ENCODE assay signal across 16 mouse cellular contexts in the genomic region with DNA sequence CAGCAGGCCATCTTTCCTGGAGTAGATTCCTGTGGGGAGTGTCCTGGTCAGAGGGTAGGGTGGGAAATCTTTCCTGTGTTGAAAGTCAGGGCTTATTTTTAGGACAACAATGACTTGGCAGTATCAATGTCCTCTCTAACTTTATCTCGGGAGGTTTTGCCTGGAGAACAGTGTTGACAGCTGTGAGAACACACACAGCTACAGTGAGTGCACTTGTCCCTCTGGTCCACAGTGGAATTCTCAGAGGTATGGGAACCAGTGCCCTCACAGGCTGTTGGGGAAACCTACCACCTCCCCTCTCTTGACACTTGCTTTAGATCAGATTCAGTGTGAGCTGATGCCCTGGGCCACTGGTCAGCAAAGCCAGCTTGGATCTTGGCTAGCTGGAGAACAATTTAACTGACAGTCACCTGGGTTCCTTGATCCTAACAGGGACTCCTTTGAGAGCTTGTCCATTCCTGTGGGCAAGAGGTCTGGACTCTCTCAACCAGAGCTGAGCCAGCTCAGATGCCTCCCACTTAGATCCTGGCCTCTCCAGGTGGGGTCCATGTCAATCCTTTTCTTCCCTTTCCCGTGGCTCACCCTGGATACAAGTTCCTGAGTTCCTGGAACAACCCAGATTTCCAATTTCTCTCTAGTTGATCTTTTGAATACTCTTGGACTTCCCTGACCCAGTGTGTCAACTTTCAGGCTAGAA.
DNase-seq lines count a peak whose midpoint lies in the region; ATAC-seq and TF ChIP-seq lines count a peak whose summit lies in the region.
"Had no signal": no experiment of that assay in that cellular context is flagged by ENCODE, and none has a peak within 500 bp of the region (broad histone marks: within the 10 kb centered on the region; RNA-seq: fewer than 3 reads in every experiment).

No protein-coding gene starts in this region.

- H3K9me3 ChIP-seq in heart, postnatal 0 days (replicated peaks; ENCODE audit: control insufficient read depth, low read length): no peaks in the 10 kb centered on the region
- H3K9me3 ChIP-seq in lung, postnatal 0 days (ENCODE audit: low read length): no peaks in the 10 kb centered on the region
- H3K9me3 ChIP-seq: embryonic facial prominence, embryonic 13.5 days; limb, embryonic 10.5 days; neural tube, embryonic 13.5 days had no signal

- TF ChIP-seq CTCF in heart, postnatal 0 days (IDR thresholded peaks at IDR 0.05; ENCODE audit: low read depth): no peak
- TF ChIP-seq CTCF in lung, postnatal 0 days (IDR thresholded peaks at IDR 0.05): no peak

- intact Hi-C loops in left cerebral cortex, postnatal 25 days (cut with DNase I): loop anchor here (2.0 kb wide), 1 partner anchor 19 kb away; no protein-coding TSS in a partner anchor

- peak overlapping the region; percentile 80 for H3K27ac ChIP-seq in heart, postnatal 0 days (ENCODE audit: low read depth)
- peak overlapping the region; percentile 76 for H3K27ac ChIP-seq in lung, postnatal 0 days (ENCODE audit: low read length)
- H3K27ac ChIP-seq: embryonic facial prominence, embryonic 13.5 days; limb, embryonic 10.5 days; neural tube, embryonic 13.5 days had no signal

- H3K4me2 ChIP-seq in heart, postnatal 0 days (ENCODE audit: low read depth, low read length): no peak overlapping the region
- H3K4me2 ChIP-seq in lung, postnatal 0 days (replicated peaks; ENCODE audit: low read depth, low read length): no peak overlapping the region
- H3K4me2 ChIP-seq: embryonic facial prominence, embryonic 13.5 days; midbrain, embryonic 11.5 days; neural tube, embryonic 13.5 days had no signal

- WGBS in heart, postnatal 0 days: 9% methylated on average over 2 of the region's 2 CpGs
- 20% methylated on average over 2 of the region's 2 CpGs for WGBS in lung, postnatal 0 days

- H3K9ac ChIP-seq in heart, postnatal 0 days (replicated peaks; ENCODE audit: low read depth, low read length): no peak overlapping the region
- H3K9ac ChIP-seq in lung, postnatal 0 days (replicated peaks; ENCODE audit: low read depth): no peak overlapping the region
- H3K9ac ChIP-seq: embryonic facial prominence, embryonic 13.5 days; neural tube, embryonic 13.5 days had no signal

- H3K27me3 ChIP-seq in heart, postnatal 0 days (ENCODE audit: control insufficient read depth, insufficient read depth, low read length): no peaks in the 10 kb centered on the region
- H3K27me3 ChIP-seq in lung, postnatal 0 days (replicated peaks; ENCODE audit: insufficient read depth, low read length): no peaks in the 10 kb centered on the region
- H3K27me3 ChIP-seq: embryonic facial prominence, embryonic 13.5 days; neural tube, embryonic 13.5 days had no signal

- H3K4me1 ChIP-seq in heart, postnatal 0 days (ENCODE audit: control insufficient read depth, insufficient read depth): peaks cover 26% of the 10 kb centered on the region
- H3K4me1 ChIP-seq in lung, postnatal 0 days (ENCODE audit: insufficient read depth, low read depth, low read length): peaks cover 4% of the 10 kb centered on the region; the same call in 1 of the 2 replicates
- H3K4me1 ChIP-seq: neural tube, embryonic 13.5 days had no signal

- no peaks in the 10 kb centered on the region for H3K36me3 ChIP-seq in heart, postnatal 0 days (replicated peaks; ENCODE audit: control insufficient read depth, insufficient read depth, low read length)
- H3K36me3 ChIP-seq in lung, postnatal 0 days (ENCODE audit: insufficient read depth, low read length): no peaks in the 10 kb centered on the region
- H3K36me3 ChIP-seq: embryonic facial prominence, embryonic 13.5 days; limb, embryonic 10.5 days; neural tube, embryonic 13.5 days had no signal

- peak; percentile 94 for TF ChIP-seq EP300 in heart, postnatal 0 days (IDR thresholded peaks at IDR 0.05; ENCODE audit: low read depth)
- peak; percentile 93 for TF ChIP-seq EP300 in lung, postnatal 0 days (IDR thresholded peaks at IDR 0.05)

- ATAC-seq in heart, postnatal 0 days (ENCODE audit: insufficient read depth, low read depth): peak; percentile 96
- peak; percentile 68 for ATAC-seq in lung, postnatal 0 days
- ATAC-seq: forebrain, embryonic 14.5 days had no signal

- peak; percentile 41 for DNase-seq in kidney, adult 9 months
- DNase-seq in kidney, adult 18-20 months: no peak
- peak; percentile 98 for DNase-seq in heart, adult 11 months
- DNase-seq in heart, postnatal 0 days (ENCODE audit: low spot score): peak; percentile 94
- peak; percentile 53 for DNase-seq in lung, postnatal 0 days (ENCODE audit: low spot score)
- DNase-seq in adrenal gland, adult 2 months: no peak
- no peak for DNase-seq in spleen, postnatal 36 days (ENCODE audit: low spot score in 2 of 2)
- no peak for DNase-seq in left cerebral cortex, postnatal 25 days (ENCODE audit: low spot score in 2 of 2)
- DNase-seq: cerebellum, postnatal 14 days; gastrocnemius, postnatal 10 days; thymus, adult 2 months had no signal

- H3K4me3 ChIP-seq in heart, postnatal 0 days (ENCODE audit: low read depth, low read length): no peak overlapping the region
- no peak overlapping the region for H3K4me3 ChIP-seq in lung, postnatal 0 days (ENCODE audit: low read depth, low read length)
- H3K4me3 ChIP-seq: embryonic facial prominence, embryonic 13.5 days; limb, embryonic 10.5 days; neural tube, embryonic 13.5 days had no signal

Comparison
In these comparisons a context has a peak if more than half of its experiments do, and no peak if none do; other contexts are left out.
1. DNase-seq: peak in kidney, adult 9 months (single experiment), heart, adult 11 months (single experiment), heart, postnatal 0 days (single experiment) and lung, postnatal 0 days (single experiment); none in kidney, adult 18-20 months (single experiment), adrenal gland, adult 2 months (single experiment), spleen, postnatal 36 days (0 of 2) and left cerebral cortex, postnatal 25 days (0 of 2).